Mouse (Mus musculus): ENCODE data around the gene Olfr1359.
"Not testable (repeated sequence)": the region's sequence is repeated elsewhere in the genome, so short reads cannot be mapped to it uniquely, and the experiment has no call there.

- not testable (repeated sequence) for TF ChIP-seq CTCF (IDR thresholded peaks at IDR 0.05; ENCODE audit: borderline replicate concordance, extremely low read depth, insufficient read depth, insufficient read length)
- TF ChIP-seq POLR2A (IDR thresholded peaks at IDR 0.05; ENCODE audit: borderline replicate concordance, extremely low read depth, insufficient read depth, insufficient read length, poor library complexity, severe bottlenecking): 0 out of 2 replicates have a peak, but pooled peaks have one; percentile 39
Observed at GRCm38 (mm10) chr13:21753524-21754285, 55.8 kb downstream of the Olfr1359 start, which contains the start of the genes Hist1h2ak and Hist1h2bn.

All from brain, embryonic 14.5 days (tissue).